Mouse (Mus musculus) embryonic facial prominence, embryonic 14.5 days (tissue): ENCODE measurements around the gene 1700018B08Rik. TPM values are rescaled to one million over a fixed set of nuclear protein-coding genes. Genes with fewer than 3 reads are reported as not detected.

Experiments
- ATAC-seq: fragments of 200-750 bp; cut with Nextera tagmentation; 2 replicates; pipeline ENCODE4 v1.8.0; 2017; ENCODE audit warnings: low read depth, moderate number of reproducible peaks, moderate TSS enrichment
- DNase-seq: peaks from one replicate; pipeline ENCODE4 v3.0.0-alpha.2; 2015; ENCODE audit warnings: low spot score
- H3K27ac ChIP-seq: fragments of 300-500 bp; sonication (generic); replicated peaks from 2 replicates; pipeline ENCODE4 v1.5.1; 2014; ENCODE audit warnings: low read depth, mild to moderate bottlenecking, low read length, moderate library complexity
- H3K27me3 ChIP-seq: fragments of 300-500 bp; sonication (generic); replicated peaks from 2 replicates; pipeline ENCODE4 v1.6.1; 2014; ENCODE audit warnings: low read length; ENCODE audit not compliant: control insufficient read depth, insufficient read depth
- H3K36me3 ChIP-seq: fragments of 300-500 bp; sonication (generic); 2 replicates; pipeline ENCODE4 v1.6.1; 2014; ENCODE audit warnings: low read length, mixed read lengths; ENCODE audit not compliant: control insufficient read depth, insufficient read depth
- H3K4me1 ChIP-seq: fragments of 300-500 bp; sonication (generic); 2 replicates; pipeline ENCODE4 v1.6.1; 2014; ENCODE audit warnings: antibody characterized with exemption, low read length; ENCODE audit not compliant: control insufficient read depth, insufficient read depth
- H3K4me2 ChIP-seq: fragments of 300-500 bp; sonication (generic); 2 replicates; pipeline ENCODE4 v1.6.1; 2014; ENCODE audit warnings: low read depth, mild to moderate bottlenecking, low read length, moderate library complexity, mixed read lengths
- H3K4me3 ChIP-seq: fragments of 300-500 bp; sonication (generic); 2 replicates; pipeline ENCODE4 v1.5.1; 2014; ENCODE audit warnings: low read depth, mild to moderate bottlenecking, low read length
- H3K9ac ChIP-seq: fragments of 300-500 bp; sonication (generic); 2 replicates; pipeline ENCODE4 v1.6.1; 2014; ENCODE audit warnings: low read depth, mild to moderate bottlenecking, low read length, moderate library complexity, mixed read lengths
- H3K9me3 ChIP-seq: fragments of 300-500 bp; sonication (generic); 2 replicates; pipeline ENCODE4 v1.6.1; 2016; ENCODE audit warnings: low read length; ENCODE audit not compliant: control insufficient read depth
- WGBS: fragments of 180-500 bp; shearing (Covaris S2); extraction: QIAGEN DNeasy Blood & Tissue Kit; methylation state at CpG from one replicate; pipeline ENCODE4 v1.1.7; 2014; 5-methylcytosine and 5-hydroxymethylcytosine counted together
- polyA plus RNA-seq: library from polyadenylated mRNA; unstranded; fragments of >200 nt; fragmentation: Nextera tagmentation; extraction: Ambion mirVana; gene quantifications from 2 replicates; pipeline ENCODE4 v1.2.1, GENCODE M21; 2014

The 1700018B08Rik gene
- polyA plus RNA-seq, 1 experiment from 2014 or later = not detected

GRCm38 (mm10) chr8:121513429-121513828 is 30.7 kb downstream of the 1700018B08Rik start:
- ATAC-seq (peak; percentile 73), DNase-seq (peak; percentile 78)
- H3K9me3 ChIP-seq = no peaks in the 10 kb centered on the region
- no peak overlapping the region for H3K4me3 ChIP-seq
- 3% methylated on average over 12 of the region's 12 CpGs for WGBS
- 0 out of 2 replicates have a peak overlapping the region, but pooled peaks have one; percentile 5 for H3K9ac ChIP-seq
- H3K27me3 ChIP-seq = peaks cover 7% of the 10 kb centered on the region
- H3K4me2 ChIP-seq = no peak overlapping the region
- H3K27ac ChIP-seq = no peak overlapping the region
- no peaks in the 10 kb centered on the region for H3K36me3 ChIP-seq
- no peaks in the 10 kb centered on the region for H3K4me1 ChIP-seq

DNA sequence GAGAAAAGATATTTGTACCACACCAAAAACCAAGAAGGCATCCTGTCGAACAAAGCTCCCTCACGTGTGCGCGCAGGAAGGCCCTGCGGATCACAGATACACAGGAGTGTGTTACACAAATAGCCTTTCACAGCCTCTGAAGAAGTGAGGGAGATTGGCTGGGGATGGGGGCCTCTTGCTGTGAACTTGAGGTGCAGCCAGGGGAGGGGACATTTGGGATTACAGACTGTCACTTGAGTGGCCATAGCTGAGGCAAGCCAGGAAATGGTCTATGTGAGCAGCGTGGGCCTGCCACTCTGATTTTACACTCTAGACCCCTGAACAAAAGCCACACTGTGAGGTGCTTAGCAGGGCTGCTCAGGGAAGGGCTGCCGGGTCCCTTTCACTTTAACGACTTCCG is 32.4 kb downstream of the 1700018B08Rik start:
- Histone ChIP-seq H3K27ac (no peak overlapping the region), H3K9ac (no peak overlapping the region), H3K9me3 (no peaks in the 10 kb centered on the region), H3K4me1 (no peaks in the 10 kb centered on the region; the same call in 1 of the 2 replicates), H3K27me3 (peaks cover 7% of the 10 kb centered on the region), H3K36me3 (no peaks in the 10 kb centered on the region), H3K4me2 (no peak overlapping the region), H3K4me3 (no peak overlapping the region)
- no peak for DNase-seq
- 44% methylated on average over 9 of the region's 9 CpGs for WGBS
- ATAC-seq = no peak

GRCm38 (mm10) chr8:121497621-121498020 is 46.5 kb downstream of the 1700018B08Rik start:
- DNase-seq = no peak
- Histone ChIP-seq H3K9ac (no peak overlapping the region), H3K4me3 (no peak overlapping the region), H3K36me3 (no peaks in the 10 kb centered on the region), H3K27me3 (peaks cover 8% of the 10 kb centered on the region), H3K9me3 (no peaks in the 10 kb centered on the region), H3K4me1 (peaks cover 8% of the 10 kb centered on the region; the same call in 1 of the 2 replicates), H3K27ac (no peak overlapping the region), H3K4me2 (no peak overlapping the region)
- 82% methylated on average over 6 of the region's 6 CpGs for WGBS
- ATAC-seq = no peak

- no peak overlapping the region for H3K9ac ChIP-seq
- WGBS = 19% methylated on average over 9 of the region's 9 CpGs
- H3K4me1 ChIP-seq = 0 out of 2 replicates have a peak, but pooled peaks cover 9% of the 10 kb centered on the region
- H3K36me3 ChIP-seq = no peaks in the 10 kb centered on the region
- H3K4me3 ChIP-seq = no peak overlapping the region
- H3K27me3 ChIP-seq = no peaks in the 10 kb centered on the region
- no peak overlapping the region for H3K4me2 ChIP-seq
- H3K27ac ChIP-seq = no peak overlapping the region; the same call in 1 of the 2 replicates
- DNase-seq (peak; percentile 56), ATAC-seq (no peak)
- no peaks in the 10 kb centered on the region for H3K9me3 ChIP-seq
Observed at GRCm38 (mm10) chr8:121491633-121492032, 52.5 kb downstream of the 1700018B08Rik start.

GRCm38 (mm10) chr8:121484072-121484782 is 59.9 kb downstream of the 1700018B08Rik start:
- Histone ChIP-seq H3K9me3 (no peaks in the 10 kb centered on the region), H3K4me1 (peaks cover 23% of the 10 kb centered on the region), H3K27me3 (no peaks in the 10 kb centered on the region), H3K4me2 (no peak overlapping the region), H3K36me3 (no peaks in the 10 kb centered on the region), H3K4me3 (no peak overlapping the region), H3K9ac (no peak overlapping the region), H3K27ac (no peak overlapping the region)
- ATAC-seq (no peak), DNase-seq (no peak)
- 65% methylated on average over 23 of the region's 23 CpGs for WGBS

Other genes starting within 250 kb of the 1700018B08Rik start
- 15.3 and 20.1 TPM in 2 replicates for gene Fbxo31, start 34.5 kb upstream of the 1700018B08Rik start, polyA plus RNA-seq
- gene Map1lc3b, start 46.0 kb upstream of the 1700018B08Rik start, polyA plus RNA-seq = 224 and 237 TPM in 2 replicates
- gene Zcchc14, start 108.6 kb upstream of the 1700018B08Rik start, polyA plus RNA-seq = 21.3 and 23.0 TPM in 2 replicates
- 4.0 and 4.9 TPM in 2 replicates for gene Jph3, start 185.3 kb upstream of the 1700018B08Rik start, polyA plus RNA-seq